Mouse (Mus musculus): ENCODE data around the gene Stat3. TPM values are rescaled to one million over a fixed set of nuclear protein-coding genes. Genes with fewer than 3 reads are reported as not detected.

Gene Stat3
- polyA plus RNA-seq, 1 experiment from 2014 or later = 36.5 TPM

DNA sequence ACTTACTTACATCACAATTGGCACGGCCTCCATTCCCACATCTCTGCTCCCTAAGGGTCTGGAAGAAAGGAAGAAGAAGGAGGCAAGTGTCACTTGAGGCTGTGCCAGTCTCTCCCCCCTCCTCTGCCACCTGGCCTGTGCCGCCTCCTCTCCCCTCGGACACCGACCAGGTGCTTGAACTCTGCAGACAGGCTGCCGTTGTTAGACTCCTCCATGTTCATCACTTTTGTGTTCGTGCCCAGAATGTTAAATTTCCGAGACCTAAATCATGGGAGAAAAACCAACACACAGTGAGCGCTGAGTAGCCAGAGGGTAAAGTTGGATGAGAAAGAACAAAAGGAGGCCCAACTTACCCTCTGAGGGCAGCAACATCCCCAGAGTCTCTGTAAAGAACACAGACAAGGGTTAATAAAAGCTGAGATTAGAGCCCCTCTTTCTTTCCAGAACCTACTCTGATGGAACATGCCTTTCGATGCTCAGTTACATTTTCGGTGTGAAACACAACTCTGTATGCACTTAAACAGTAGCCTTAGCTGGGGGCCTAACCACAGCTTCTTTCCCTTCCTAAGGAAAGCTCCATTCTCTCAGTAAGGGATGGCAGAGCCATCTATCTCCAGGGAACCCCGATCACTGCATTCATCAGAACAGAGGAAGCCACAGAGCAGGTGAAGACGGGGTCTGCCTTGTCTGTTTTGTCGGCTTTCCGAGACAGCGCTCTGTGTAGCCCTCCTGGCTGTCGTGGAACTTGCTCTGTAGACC, 40.7 kb downstream of the Stat3 start:
- no peak overlapping the region for H3K27ac ChIP-seq (ENCODE audit: low read depth)
- no peaks in the 10 kb centered on the region for H3K4me1 ChIP-seq (ENCODE audit: insufficient read depth)
- H3K9ac ChIP-seq = no peak overlapping the region
- no peaks in the 10 kb centered on the region for H3K27me3 ChIP-seq (ENCODE audit: insufficient read depth, low read length)
- peaks cover 31% of the 10 kb centered on the region for H3K36me3 ChIP-seq (ENCODE audit: insufficient read depth)
- no peak overlapping the region for H3K4me3 ChIP-seq (ENCODE audit: low read depth, low read length)
- WGBS = 79% methylated on average over 16 of the region's 16 CpGs
- H3K9me3 ChIP-seq (ENCODE audit: low read depth, low read length) = no peaks in the 10 kb centered on the region
- DNase-seq = no peak
- no peak for ATAC-seq (ENCODE audit: insufficient read depth)
- no peak overlapping the region for H3K4me2 ChIP-seq
- TF ChIP-seq CTCF (IDR thresholded peaks at IDR 0.05; ENCODE audit: low read depth) = no peak

DNA sequence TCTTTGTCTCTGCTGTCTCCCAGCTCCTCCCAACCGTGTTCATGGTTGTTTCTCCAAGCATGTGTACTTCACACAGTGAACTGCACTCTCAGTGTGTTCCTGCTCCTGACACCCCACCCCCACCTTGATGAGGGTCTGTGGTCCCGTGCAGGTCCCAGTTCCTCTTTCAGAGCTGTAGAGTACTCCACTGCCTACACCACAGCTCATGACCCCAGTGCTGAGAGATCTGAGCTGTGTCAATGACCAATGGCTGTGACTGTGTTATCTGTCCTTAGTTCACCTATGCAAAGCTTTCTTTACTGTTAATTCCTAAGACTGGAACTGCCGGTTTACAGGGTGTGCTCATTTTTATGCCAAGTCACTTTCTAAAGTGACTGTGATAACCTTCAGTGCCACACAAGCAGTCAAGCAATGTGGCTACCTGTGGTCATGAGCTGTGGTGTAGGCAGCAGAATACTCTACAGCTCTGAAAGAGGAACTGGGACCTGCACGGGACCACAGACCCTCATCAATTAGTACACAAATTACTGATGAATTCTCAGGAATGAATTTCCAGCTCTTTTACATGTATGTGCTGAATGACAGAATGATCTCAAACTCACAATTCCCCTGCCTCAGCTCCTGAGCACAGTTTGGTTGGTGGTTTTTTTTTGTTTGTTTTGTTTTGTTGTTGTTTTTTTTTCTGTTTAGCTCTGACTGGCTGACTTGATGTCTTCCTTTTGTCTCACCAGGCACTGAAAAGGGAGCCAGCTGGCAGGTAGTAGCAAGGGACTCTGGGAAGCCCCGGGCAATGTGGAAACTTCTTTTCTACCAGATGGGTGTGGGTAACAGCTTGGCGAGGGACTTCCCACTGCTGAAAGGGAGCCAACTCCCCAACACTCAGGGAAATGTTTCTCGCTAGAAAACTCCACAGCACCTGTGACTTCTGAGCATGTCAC, 41.8 kb downstream of the Stat3 start:
- no peak for TF ChIP-seq CTCF (IDR thresholded peaks at IDR 0.05; ENCODE audit: low read depth)
- ATAC-seq (ENCODE audit: insufficient read depth) = no peak
- peaks cover 28% of the 10 kb centered on the region for H3K36me3 ChIP-seq (ENCODE audit: insufficient read depth)

DNA sequence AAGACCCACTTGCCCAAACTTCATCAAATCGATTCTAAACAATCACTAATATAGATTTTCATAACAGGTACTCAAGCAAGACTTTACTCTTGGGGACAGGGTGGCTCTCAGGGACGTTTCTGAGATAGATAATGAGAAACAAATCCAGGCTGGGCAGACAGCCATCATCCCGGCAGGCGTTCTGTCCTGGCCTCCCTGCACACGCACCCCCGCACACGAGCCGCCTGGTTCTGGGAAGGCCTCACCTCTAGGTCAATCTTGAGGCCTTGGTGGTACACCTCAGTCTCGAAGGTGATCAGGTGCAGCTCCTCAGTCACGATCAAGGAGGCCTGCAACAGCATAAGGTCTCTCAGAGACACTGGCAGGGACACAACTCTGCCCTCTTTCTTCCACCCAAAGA, 43.3 kb downstream of the Stat3 start:
- no peak overlapping the region for H3K4me3 ChIP-seq (ENCODE audit: low read depth, low read length)
- H3K36me3 ChIP-seq (ENCODE audit: insufficient read depth) = peaks cover 18% of the 10 kb centered on the region; the same call in 1 of the 2 replicates
- no peak overlapping the region for H3K9ac ChIP-seq
- no peak for TF ChIP-seq CTCF (IDR thresholded peaks at IDR 0.05; ENCODE audit: low read depth)
- no peak for ATAC-seq (ENCODE audit: insufficient read depth)
- H3K4me1 ChIP-seq (ENCODE audit: insufficient read depth) = no peaks in the 10 kb centered on the region
- H3K27ac ChIP-seq (ENCODE audit: low read depth) = no peak overlapping the region
- no peaks in the 10 kb centered on the region for H3K9me3 ChIP-seq (ENCODE audit: low read depth, low read length)
- WGBS = 74% methylated on average over 10 of the region's 10 CpGs
- no peak overlapping the region for H3K4me2 ChIP-seq
- DNase-seq = no peak
- H3K27me3 ChIP-seq (ENCODE audit: insufficient read depth, low read length) = no peaks in the 10 kb centered on the region

More for the DNA sequence above, 41.8 kb downstream of the Stat3 start:
- no peak overlapping the region for H3K9ac ChIP-seq
- H3K4me1 ChIP-seq (ENCODE audit: insufficient read depth) = no peaks in the 10 kb centered on the region
- no peak overlapping the region for H3K4me2 ChIP-seq
- H3K27me3 ChIP-seq (ENCODE audit: insufficient read depth, low read length) = no peaks in the 10 kb centered on the region
- H3K27ac ChIP-seq (ENCODE audit: low read depth) = no peak overlapping the region
- H3K4me3 ChIP-seq (ENCODE audit: low read depth, low read length) = no peak overlapping the region
- WGBS = 69% methylated on average over 7 of the region's 7 CpGs
- no peaks in the 10 kb centered on the region for H3K9me3 ChIP-seq (ENCODE audit: low read depth, low read length)
- DNase-seq = no peak

DNA sequence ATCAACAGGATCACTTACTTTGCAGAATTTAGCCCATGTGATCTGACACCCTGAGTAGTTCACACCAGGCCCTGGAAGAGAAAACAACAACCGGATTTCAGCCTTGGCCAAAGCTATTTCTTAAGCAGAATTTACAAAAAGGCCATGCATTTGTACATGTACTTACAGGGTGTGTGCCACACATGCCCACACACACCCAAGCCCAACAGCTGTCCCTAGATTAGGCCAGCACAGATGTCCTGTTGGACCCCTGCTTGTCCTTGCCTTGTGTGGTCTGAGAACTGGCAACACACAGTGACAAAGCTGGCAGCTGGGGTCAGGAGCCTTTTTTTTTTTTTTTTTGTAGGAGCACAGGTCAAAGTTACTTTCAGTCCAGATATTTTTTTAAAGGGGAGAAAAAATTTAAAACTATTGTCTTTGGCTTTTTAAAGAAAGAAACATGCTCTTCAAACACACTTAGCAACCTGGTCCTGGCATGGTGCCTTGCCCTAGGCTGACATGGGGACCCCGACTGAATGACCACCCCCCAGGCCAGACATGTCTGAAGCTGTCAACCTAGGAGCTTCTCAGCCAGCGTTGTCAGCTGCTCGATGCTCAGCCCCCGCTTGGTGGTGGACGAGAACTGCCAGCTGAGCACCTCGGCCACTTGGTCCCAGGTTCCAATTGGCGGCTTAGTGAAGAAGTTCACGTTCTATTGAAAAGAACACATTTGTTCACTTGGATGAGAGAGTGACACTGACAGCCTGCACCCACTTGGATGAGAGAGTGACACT, 45.0 kb downstream of the Stat3 start:
- no peaks in the 10 kb centered on the region for H3K9me3 ChIP-seq (ENCODE audit: low read depth, low read length)
- ATAC-seq (ENCODE audit: insufficient read depth) (no peak), DNase-seq (no peak)
- H3K9ac ChIP-seq = no peak overlapping the region
- no peaks in the 10 kb centered on the region for H3K27me3 ChIP-seq (ENCODE audit: insufficient read depth, low read length)
- no peak overlapping the region for H3K27ac ChIP-seq (ENCODE audit: low read depth)
- H3K4me2 ChIP-seq = no peak overlapping the region
- 68% methylated on average over 9 of the region's 9 CpGs for whole genome bisulfite sequencing
- H3K36me3 ChIP-seq (ENCODE audit: insufficient read depth) = 0 out of 2 replicates have a peak, but pooled peaks cover 26% of the 10 kb centered on the region
- H3K4me1 ChIP-seq (ENCODE audit: insufficient read depth) = no peaks in the 10 kb centered on the region
- H3K4me3 ChIP-seq (ENCODE audit: low read depth, low read length) = no peak overlapping the region
- no peak for TF ChIP-seq CTCF (IDR thresholded peaks at IDR 0.05; ENCODE audit: low read depth)

DNA sequence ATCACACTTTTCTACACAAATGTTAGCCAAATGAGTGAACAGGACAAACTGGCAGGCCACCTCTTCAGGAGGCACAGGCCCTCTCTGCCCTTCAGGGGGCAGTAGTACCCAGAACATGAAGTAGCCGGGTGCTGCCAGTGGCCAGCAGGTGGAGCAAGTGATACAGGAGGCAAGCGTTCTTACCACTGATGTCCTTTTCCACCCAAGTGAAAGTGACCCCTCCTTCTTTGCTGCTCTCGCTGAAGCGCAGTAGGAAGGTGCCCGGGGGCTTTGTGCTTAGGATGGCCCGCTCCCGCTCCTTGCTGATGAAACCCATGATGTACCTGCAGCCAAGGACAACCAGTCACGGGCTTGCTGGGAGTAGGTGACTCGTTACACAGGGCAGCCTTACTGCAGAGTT, 45.9 kb downstream of the Stat3 start:
- peak; percentile 69 for ATAC-seq (ENCODE audit: insufficient read depth)

DNA sequence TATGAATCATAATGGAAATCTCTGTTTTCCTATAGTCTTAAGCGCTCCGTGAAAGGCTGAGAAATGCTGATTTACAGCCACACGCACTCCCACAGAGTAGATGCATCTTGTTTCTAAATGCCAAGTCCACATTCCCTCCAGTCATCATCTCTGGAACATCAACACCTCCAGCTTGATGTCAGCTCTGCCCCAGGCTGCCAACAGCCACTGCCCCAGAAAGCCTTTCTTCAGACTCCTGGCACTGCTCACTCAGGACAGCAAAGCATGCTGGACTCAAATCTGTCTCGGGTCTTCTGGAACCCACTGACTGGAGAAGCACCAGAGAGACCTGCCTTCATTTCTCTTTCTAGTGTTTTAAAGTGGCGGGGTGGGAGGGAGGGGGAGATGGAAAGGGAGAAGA, 46.9 kb downstream of the Stat3 start:
- no peaks in the 10 kb centered on the region; the same call in 1 of the 2 replicates for H3K4me1 ChIP-seq (ENCODE audit: insufficient read depth)
- no peak overlapping the region for H3K4me3 ChIP-seq (ENCODE audit: low read depth, low read length)
- H3K27me3 ChIP-seq (ENCODE audit: insufficient read depth, low read length) = no peaks in the 10 kb centered on the region
- H3K9me3 ChIP-seq (ENCODE audit: low read depth, low read length) = no peaks in the 10 kb centered on the region
- DNase-seq (no peak), ATAC-seq (ENCODE audit: insufficient read depth) (no peak)
- 85% methylated on average over 5 of the region's 5 CpGs for WGBS
- 0 out of 2 replicates have a peak overlapping the region, but pooled peaks have one; percentile 18 for H3K27ac ChIP-seq (ENCODE audit: low read depth)
- no peak overlapping the region for H3K4me2 ChIP-seq
- no peak for TF ChIP-seq CTCF (IDR thresholded peaks at IDR 0.05; ENCODE audit: low read depth)
- H3K9ac ChIP-seq = no peak overlapping the region
- 0 out of 2 replicates have a peak, but pooled peaks cover 23% of the 10 kb centered on the region for H3K36me3 ChIP-seq (ENCODE audit: insufficient read depth)

More for the DNA sequence above, 45.9 kb downstream of the Stat3 start:
- WGBS = 18% methylated on average over 9 of the region's 9 CpGs
- Histone ChIP-seq H3K4me3 (ENCODE audit: low read depth, low read length) (no peak overlapping the region), H3K9ac (no peak overlapping the region), H3K9me3 (ENCODE audit: low read depth, low read length) (no peaks in the 10 kb centered on the region), H3K4me1 (ENCODE audit: insufficient read depth) (no peaks in the 10 kb centered on the region; the same call in 1 of the 2 replicates), H3K36me3 (ENCODE audit: insufficient read depth) (0 out of 2 replicates have a peak, but pooled peaks cover 26% of the 10 kb centered on the region), H3K27ac (ENCODE audit: low read depth) (no peak overlapping the region), H3K27me3 (ENCODE audit: insufficient read depth, low read length) (no peaks in the 10 kb centered on the region), H3K4me2 (no peak overlapping the region)
- TF ChIP-seq CTCF (IDR thresholded peaks at IDR 0.05; ENCODE audit: low read depth) = peak; percentile 100
- DNase-seq = peak; percentile 95

Data from lung, embryonic 14.5 days (tissue).